Mouse (Mus musculus): ENCODE measurements at regions not wholly inside any gene's neighbourhood (a gene's known extent, or its start where the extent isn't known, plus 50 kb on each side); places are given as distances from the start of the nearest gene placed in this dataset.
A peak's percentile ranks its signal among the peaks of the same experiment; 100 is the strongest.

DNA sequence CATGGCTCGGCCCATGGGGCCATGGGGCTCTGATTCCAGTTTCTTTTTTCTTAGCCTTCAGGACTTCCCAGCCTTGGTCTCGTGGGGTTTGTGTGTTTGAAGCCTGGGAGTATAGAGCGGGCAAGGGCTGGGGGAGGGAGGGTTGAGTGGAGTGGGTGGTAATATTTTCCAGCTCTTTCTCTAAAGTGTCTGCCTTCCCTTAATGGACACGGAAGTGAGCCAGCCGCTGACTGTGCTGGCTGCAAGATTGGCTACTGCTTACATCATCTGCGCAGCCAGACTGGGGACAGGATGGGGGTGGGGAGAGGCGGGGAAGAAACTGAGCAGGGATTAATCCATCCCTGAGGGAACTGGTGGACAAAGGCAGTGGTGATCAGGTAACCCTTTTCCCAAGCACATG is 52.3 kb downstream of the Tnp1 start:
- H3K27ac ChIP-seq (ENCODE audit: insufficient read depth, low read length): peak overlapping the region; percentile 83
- H3K4me1 ChIP-seq (ENCODE audit: control insufficient read depth, insufficient read depth, low read length): peaks cover 8% of the 10 kb centered on the region; the same call in 1 of the 2 replicates
- no peak for TF ChIP-seq POLR2A (IDR thresholded peaks at IDR 0.05; ENCODE audit: low read depth, low read length)
- no peak for TF ChIP-seq CTCF (IDR thresholded peaks at IDR 0.05; ENCODE audit: borderline replicate concordance, insufficient read depth, low read length)
- H3K4me3 ChIP-seq (ENCODE audit: insufficient read depth, low read length): no peak overlapping the region

DNA sequence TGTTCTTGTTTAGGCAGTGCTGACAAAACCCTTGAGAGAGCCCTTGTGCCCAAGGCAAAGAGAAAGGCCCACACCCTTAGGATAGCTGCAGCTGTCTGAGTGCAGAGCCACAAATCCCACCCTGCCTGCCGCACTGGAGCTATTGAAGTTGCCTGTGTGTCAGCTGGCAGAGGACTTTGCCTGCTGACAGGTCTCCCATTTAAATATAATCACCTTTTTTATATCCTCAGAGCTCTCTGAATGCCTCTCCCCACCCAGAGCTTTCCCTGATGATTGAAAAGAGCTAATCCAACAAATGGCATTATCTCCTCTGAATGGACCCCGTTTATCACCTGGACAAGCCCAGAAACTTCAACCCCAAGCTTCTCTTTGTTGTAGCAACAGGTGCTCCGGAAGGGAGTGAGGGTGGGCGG is 55.5 kb downstream of the Tnp1 start:
- TF ChIP-seq CTCF (IDR thresholded peaks at IDR 0.05; ENCODE audit: borderline replicate concordance, insufficient read depth, low read length) (no peak), POLR2A (IDR thresholded peaks at IDR 0.05; ENCODE audit: low read depth, low read length) (no peak)
- no peak overlapping the region for H3K4me3 ChIP-seq (ENCODE audit: insufficient read depth, low read length)
- H3K27ac ChIP-seq (ENCODE audit: insufficient read depth, low read length): no peak overlapping the region
- peaks cover 2% of the 10 kb centered on the region; the same call in 1 of the 2 replicates for H3K4me1 ChIP-seq (ENCODE audit: control insufficient read depth, insufficient read depth, low read length)

DNA sequence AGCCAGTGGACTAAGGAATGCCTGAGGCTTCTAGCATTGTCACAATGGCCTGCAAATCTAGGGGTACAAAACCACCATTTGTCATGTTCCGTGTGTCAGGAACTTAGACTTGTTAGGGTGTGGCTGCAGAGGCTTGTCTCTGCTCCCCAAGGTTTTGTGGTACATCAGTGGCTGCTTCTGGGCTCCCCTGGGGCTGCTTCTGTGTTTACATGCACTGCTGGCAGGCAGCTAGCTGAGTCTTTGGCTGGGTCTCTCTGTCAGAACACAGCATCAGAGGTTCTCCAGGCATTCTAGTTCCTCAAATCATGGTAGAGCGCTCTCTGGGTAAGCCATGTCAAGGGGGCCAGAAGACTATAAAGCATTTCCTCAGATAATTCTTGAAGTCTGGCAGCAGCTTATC is 60.3 kb downstream of the Tnp1 start:
- no peaks in the 10 kb centered on the region for H3K4me1 ChIP-seq (ENCODE audit: control insufficient read depth, insufficient read depth, low read length)
- TF ChIP-seq CTCF (IDR thresholded peaks at IDR 0.05; ENCODE audit: borderline replicate concordance, insufficient read depth, low read length): no peak
- no peak for TF ChIP-seq POLR2A (IDR thresholded peaks at IDR 0.05; ENCODE audit: low read depth, low read length)
- H3K4me3 ChIP-seq (ENCODE audit: insufficient read depth, low read length): no peak overlapping the region
- H3K27ac ChIP-seq (ENCODE audit: insufficient read depth, low read length): no peak overlapping the region

DNA sequence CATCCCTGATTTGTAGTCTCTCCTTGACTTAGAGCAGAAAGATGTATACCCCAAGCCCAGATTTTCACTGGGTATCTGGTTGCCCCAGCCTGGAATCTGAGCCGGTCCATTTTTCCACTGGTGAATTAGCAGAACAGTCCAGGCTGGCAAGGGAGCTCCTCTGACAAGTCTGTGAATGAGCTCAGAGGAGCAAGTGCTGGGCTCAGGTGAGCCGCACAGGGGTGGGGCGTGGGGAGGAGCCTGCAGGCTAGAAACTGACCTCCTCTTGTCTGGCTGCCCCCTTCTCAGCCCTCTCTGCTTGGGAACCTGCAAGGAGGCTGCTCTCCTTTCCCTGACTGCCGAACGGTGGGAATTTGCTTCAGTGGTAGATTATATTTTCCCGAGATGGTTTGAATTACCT is 62.8 kb downstream of the Tnp1 start:
- no peak for TF ChIP-seq POLR2A (IDR thresholded peaks at IDR 0.05; ENCODE audit: low read depth, low read length)
- no peak for TF ChIP-seq CTCF (IDR thresholded peaks at IDR 0.05; ENCODE audit: borderline replicate concordance, insufficient read depth, low read length)
- no peak overlapping the region for H3K27ac ChIP-seq (ENCODE audit: insufficient read depth, low read length)
- no peaks in the 10 kb centered on the region for H3K4me1 ChIP-seq (ENCODE audit: control insufficient read depth, insufficient read depth, low read length)
- H3K4me3 ChIP-seq (ENCODE audit: insufficient read depth, low read length): no peak overlapping the region

DNA sequence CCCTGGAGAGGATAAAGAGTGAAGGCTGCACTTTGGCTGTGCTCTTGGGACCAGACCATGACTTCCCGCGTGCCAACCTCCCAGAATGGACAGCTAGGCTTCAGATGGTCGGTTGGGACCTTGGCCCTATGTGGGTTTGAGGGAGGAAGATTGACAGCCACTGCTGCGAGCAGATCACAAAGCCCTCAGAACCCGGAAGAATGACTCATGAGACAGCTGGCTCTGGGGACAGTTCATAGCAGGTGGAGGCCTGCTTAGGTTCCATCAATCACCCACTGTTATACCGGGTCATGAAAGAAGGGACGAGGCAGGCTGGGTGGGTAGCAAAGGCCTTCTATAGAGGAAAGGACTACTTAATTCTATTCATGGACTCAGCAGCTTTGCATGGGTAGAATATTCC is 63.9 kb downstream of the Tnp1 start:
- H3K27ac ChIP-seq (ENCODE audit: insufficient read depth, low read length): no peak overlapping the region
- H3K4me1 ChIP-seq (ENCODE audit: control insufficient read depth, insufficient read depth, low read length): no peaks in the 10 kb centered on the region
- TF ChIP-seq POLR2A (IDR thresholded peaks at IDR 0.05; ENCODE audit: low read depth, low read length) (no peak), CTCF (IDR thresholded peaks at IDR 0.05; ENCODE audit: borderline replicate concordance, insufficient read depth, low read length) (no peak)
- H3K4me3 ChIP-seq (ENCODE audit: insufficient read depth, low read length): no peak overlapping the region

DNA sequence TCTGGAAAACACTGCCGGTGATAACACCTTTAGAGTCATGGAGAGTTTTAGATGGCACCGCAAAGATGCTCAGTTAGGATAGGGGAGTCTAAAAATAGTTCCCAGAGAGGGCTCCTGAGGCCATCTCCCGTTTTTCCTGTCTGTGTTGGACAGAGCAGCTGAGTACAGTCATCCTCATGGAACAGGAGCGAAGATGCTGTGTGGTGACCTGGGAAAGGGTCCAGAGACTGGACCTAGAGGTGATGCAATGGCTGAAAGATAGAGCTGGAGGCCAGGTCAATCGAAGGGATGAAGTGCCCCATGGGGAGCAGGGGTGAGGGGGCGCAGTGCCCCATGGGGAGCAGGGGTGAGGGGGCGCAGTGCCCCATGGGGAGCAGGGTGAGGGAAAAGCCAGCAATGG is 64.3 kb downstream of the Tnp1 start:
- TF ChIP-seq CTCF (IDR thresholded peaks at IDR 0.05; ENCODE audit: borderline replicate concordance, insufficient read depth, low read length) (no peak), POLR2A (IDR thresholded peaks at IDR 0.05; ENCODE audit: low read depth, low read length) (no peak)
- Histone ChIP-seq H3K4me1 (ENCODE audit: control insufficient read depth, insufficient read depth, low read length) (no peaks in the 10 kb centered on the region), H3K27ac (ENCODE audit: insufficient read depth, low read length) (no peak overlapping the region), H3K4me3 (ENCODE audit: insufficient read depth, low read length) (no peak overlapping the region)

DNA sequence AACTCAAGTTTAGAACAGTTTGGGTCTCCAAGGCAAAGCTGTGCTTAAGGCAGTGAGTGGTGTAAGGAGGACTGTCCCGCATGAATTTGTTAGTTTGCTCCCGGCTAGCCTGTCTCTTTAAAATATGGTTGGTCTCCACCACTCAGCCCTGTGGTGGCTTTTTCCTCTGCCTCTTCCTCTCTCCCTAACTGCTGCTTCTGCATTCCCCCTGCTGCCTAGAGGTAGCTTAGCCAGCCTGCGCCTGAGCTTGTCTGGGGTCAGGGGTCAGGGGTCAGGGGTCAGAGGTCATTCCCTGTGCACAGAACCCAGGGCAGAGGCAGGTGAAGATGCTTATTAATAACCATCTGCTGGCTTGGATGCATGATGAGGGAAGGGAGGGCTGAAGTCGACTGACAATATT is 69.5 kb downstream of the Tnp1 start:
- Histone ChIP-seq H3K27ac (ENCODE audit: insufficient read depth, low read length) (no peak overlapping the region), H3K4me1 (ENCODE audit: control insufficient read depth, insufficient read depth, low read length) (peaks cover 4% of the 10 kb centered on the region; the same call in 1 of the 2 replicates), H3K4me3 (ENCODE audit: insufficient read depth, low read length) (no peak overlapping the region)
- TF ChIP-seq CTCF (IDR thresholded peaks at IDR 0.05; ENCODE audit: borderline replicate concordance, insufficient read depth, low read length) (no peak), POLR2A (IDR thresholded peaks at IDR 0.05; ENCODE audit: low read depth, low read length) (no peak)

DNA sequence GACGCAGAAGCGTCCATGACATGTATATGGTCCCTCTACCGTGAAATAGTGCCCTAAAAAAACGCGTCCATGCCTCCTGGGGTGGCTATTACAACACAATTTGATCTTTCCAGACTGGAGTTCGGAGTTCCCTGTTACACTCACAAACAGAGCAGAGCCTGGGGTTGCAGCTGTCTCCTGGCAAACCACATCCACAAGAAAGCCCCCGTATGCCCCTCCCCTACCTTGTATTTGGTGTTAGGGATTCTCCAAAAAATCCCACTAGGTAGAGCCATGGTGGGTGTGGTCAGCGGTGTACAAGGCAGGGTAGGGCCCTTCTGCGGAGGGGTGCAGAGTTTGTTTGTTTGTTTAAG is 70.0 kb downstream of the Tnp1 start:
- peaks cover 4% of the 10 kb centered on the region; the same call in 1 of the 2 replicates for H3K4me1 ChIP-seq (ENCODE audit: control insufficient read depth, insufficient read depth, low read length)
- no peak overlapping the region for H3K4me3 ChIP-seq (ENCODE audit: insufficient read depth, low read length)
- no peak overlapping the region for H3K27ac ChIP-seq (ENCODE audit: insufficient read depth, low read length)
- TF ChIP-seq CTCF (IDR thresholded peaks at IDR 0.05; ENCODE audit: borderline replicate concordance, insufficient read depth, low read length): no peak
- TF ChIP-seq POLR2A (IDR thresholded peaks at IDR 0.05; ENCODE audit: low read depth, low read length): no peak

DNA sequence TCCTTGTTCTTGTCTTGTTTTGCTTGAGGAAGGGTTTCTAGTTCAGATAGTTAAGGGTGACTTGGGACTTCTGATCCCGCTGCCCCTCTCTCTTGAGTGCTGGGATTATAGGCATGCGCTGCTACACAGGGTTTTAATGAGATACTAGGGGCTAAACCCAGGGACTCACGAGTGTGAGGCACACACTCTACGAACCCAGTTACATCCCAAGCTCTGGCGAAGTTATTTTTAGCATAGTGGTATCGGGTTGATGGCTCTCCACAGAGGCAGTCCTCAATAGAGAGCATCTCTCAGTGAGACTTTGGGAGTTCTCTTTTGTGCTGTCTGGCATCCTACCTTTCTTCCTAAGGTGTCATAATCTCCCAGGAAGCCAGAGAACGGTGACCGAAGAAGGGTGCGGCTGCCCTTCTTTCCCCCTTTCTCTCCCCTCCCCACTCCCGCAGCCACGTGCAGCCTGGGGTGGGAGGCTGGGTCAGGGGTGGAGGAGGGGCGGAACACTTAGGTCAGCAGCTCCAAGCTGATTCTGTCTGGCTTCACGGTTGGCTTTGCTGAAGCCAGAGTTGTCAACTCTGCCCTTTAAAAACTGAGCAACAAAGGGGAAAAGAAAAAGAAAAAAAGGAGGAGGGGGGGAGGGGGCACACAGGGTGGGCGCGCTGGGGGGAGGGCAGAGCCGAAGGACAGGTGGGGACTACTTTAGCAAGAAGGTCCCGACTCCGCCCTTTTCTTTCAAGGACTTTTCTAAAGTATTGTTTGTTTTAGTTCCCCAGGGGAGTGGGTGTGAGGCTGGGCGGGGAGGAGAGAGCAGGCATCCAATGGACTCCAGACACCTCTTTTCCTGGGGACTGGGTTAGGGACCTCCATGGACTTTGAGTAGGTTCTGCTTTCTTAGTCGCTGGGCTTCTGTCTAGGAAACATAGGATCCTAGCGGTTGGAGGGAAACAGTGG is 70.4 kb upstream of the Igfbp5 start:
- no peak overlapping the region for H3K4me3 ChIP-seq (ENCODE audit: insufficient read depth, low read length)
- H3K27ac ChIP-seq (ENCODE audit: insufficient read depth, low read length): no peak overlapping the region
- H3K4me1 ChIP-seq (ENCODE audit: control insufficient read depth, insufficient read depth, low read length): peaks cover 4% of the 10 kb centered on the region; the same call in 1 of the 2 replicates
- TF ChIP-seq POLR2A (IDR thresholded peaks at IDR 0.05; ENCODE audit: low read depth, low read length): no peak
- no peak for TF ChIP-seq CTCF (IDR thresholded peaks at IDR 0.05; ENCODE audit: borderline replicate concordance, insufficient read depth, low read length)

DNA sequence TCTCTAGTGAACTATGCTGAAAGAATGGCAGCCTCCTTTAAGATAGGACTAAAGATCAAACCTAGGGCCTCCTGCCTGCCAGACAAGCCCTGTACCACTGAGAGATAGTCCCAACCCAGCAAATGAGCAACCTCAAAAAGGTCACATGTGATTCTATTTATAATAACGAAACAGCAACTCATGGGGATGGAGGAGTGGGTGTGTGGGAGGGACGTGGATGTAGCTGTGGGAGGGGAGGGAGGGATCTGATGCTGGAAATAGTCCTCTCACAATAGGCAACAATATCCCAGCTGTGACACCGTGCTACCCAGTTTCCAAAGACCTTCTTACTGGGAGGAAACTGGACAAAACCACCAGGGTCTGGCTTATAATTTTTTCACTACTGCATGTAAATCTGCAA is 69.5 kb upstream of the Igfbp5 start:
- no peak for TF ChIP-seq POLR2A (IDR thresholded peaks at IDR 0.05; ENCODE audit: low read depth, low read length)
- no peak for TF ChIP-seq CTCF (IDR thresholded peaks at IDR 0.05; ENCODE audit: borderline replicate concordance, insufficient read depth, low read length)
- H3K4me1 ChIP-seq (ENCODE audit: control insufficient read depth, insufficient read depth, low read length): peaks cover 4% of the 10 kb centered on the region; the same call in 1 of the 2 replicates
- no peak overlapping the region for H3K4me3 ChIP-seq (ENCODE audit: insufficient read depth, low read length)
- no peak overlapping the region for H3K27ac ChIP-seq (ENCODE audit: insufficient read depth, low read length)

All from embryonic fibroblast, embryonic 13.5 days (primary cell).